Mouse (Mus musculus): Measurements from ENCODE around the gene Mios. TPM values are rescaled to one million over a fixed set of nuclear protein-coding genes. Genes with fewer than 3 reads are reported as not detected.

Gene Mios
- polyA plus RNA-seq, 1 experiment from 2014 or later, result 33.8 TPM

- Histone ChIP-seq H3K4me1 (replicated peaks) (peaks cover 11% of the 10 kb centered on the region), H3K27ac (peak overlapping the region; percentile 96), H3K4me3 (replicated peaks) (peak overlapping the region; percentile 83), H3K4me2 (peak overlapping the region; percentile 52), H3K9me3 (no peaks in the 10 kb centered on the region), H3K27me3 (no peaks in the 10 kb centered on the region), H3K36me3 (peaks cover 13% of the 10 kb centered on the region), H3K9ac (replicated peaks) (peak overlapping the region; percentile 84)
- WGBS, result 12% methylated on average over 10 of the region's 10 CpGs
- no peak for ATAC-seq (ENCODE audit: insufficient number of reproducible peaks, insufficient read depth, low FRiP score, low TSS enrichment, low read depth)
These were observed 804 bp downstream of the Mios start for GRCm38 (mm10) chr6:8209866-8210186.

- WGBS, result 94% methylated on average over 3 of the region's 3 CpGs
- Histone ChIP-seq H3K9me3 (no peaks in the 10 kb centered on the region), H3K4me1 (replicated peaks) (peaks cover 11% of the 10 kb centered on the region), H3K4me2 (peak overlapping the region; percentile 52), H3K4me3 (replicated peaks) (no peak overlapping the region), H3K36me3 (peaks cover 21% of the 10 kb centered on the region), H3K27ac (no peak overlapping the region), H3K27me3 (no peaks in the 10 kb centered on the region), H3K9ac (replicated peaks) (no peak overlapping the region)
- ATAC-seq (ENCODE audit: insufficient number of reproducible peaks, insufficient read depth, low FRiP score, low TSS enrichment, low read depth), result no peak
These were observed 1.6 kb downstream of the Mios start for GRCm38 (mm10) chr6:8210661-8211060.

DNA sequence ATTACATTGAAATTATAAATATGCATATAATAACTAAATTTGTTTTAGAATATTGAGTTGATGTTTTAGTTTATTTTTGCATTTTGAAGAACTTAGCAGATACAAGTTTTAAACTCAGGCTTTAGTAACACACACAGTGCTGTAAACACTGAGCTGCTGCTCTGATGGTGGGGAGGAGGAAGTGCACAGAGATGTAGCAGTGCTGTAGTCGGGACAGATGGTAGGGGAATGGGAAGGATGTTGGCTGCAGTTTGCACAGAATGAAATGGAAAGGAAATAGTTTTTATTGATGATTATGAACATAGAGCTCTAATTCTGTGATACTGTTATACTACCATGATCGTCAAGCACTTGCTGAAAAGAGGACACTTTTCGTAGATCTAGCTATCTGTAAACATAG lies 18.0 kb downstream of the Mios start:
- no peak overlapping the region for H3K4me3 ChIP-seq (replicated peaks)
- no peak overlapping the region for H3K9ac ChIP-seq (replicated peaks)
- no peaks in the 10 kb centered on the region for H3K4me1 ChIP-seq (replicated peaks)
- no peaks in the 10 kb centered on the region for H3K27me3 ChIP-seq
- peaks cover 49% of the 10 kb centered on the region for H3K36me3 ChIP-seq
- H3K27ac ChIP-seq, result no peak overlapping the region
- no peaks in the 10 kb centered on the region for H3K9me3 ChIP-seq
- no peak for ATAC-seq (ENCODE audit: insufficient number of reproducible peaks, insufficient read depth, low FRiP score, low TSS enrichment, low read depth)
- H3K4me2 ChIP-seq, result no peak overlapping the region
- 88% methylated on average over 3 of the region's 3 CpGs for WGBS

GRCm38 (mm10) chr6:8228596-8228995 lies 19.6 kb downstream of the Mios start:
- H3K27me3 ChIP-seq, result no peaks in the 10 kb centered on the region
- ATAC-seq (ENCODE audit: insufficient number of reproducible peaks, insufficient read depth, low FRiP score, low TSS enrichment, low read depth), result no peak
- no peak overlapping the region for H3K9ac ChIP-seq (replicated peaks)
- 90% methylated on average over 3 of the region's 3 CpGs for WGBS
- no peaks in the 10 kb centered on the region for H3K9me3 ChIP-seq
- H3K27ac ChIP-seq, result no peak overlapping the region
- H3K36me3 ChIP-seq, result peaks cover 57% of the 10 kb centered on the region
- H3K4me1 ChIP-seq (replicated peaks), result no peaks in the 10 kb centered on the region
- H3K4me3 ChIP-seq (replicated peaks), result no peak overlapping the region
- H3K4me2 ChIP-seq, result no peak overlapping the region

DNA sequence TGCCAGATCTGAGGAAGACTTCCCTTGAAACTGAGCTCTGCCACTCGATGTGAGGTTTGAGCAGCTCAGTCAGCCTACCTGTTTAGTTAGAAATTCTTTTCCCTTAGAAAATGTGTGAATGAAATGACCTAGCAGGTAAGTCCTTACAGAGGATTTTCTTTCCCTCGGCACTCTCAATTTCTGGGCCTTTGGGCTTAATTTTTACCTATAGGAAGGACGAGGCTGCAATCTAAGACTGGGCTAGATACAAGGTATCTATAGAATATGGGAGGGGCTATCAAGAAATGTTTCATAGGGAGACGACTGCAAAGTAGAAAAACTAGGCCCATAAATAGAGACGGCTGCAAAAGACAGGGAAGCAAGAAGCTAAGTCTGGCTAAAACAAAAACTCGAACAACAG lies 49.3 kb downstream of the Mios start:
- no peak for ATAC-seq (ENCODE audit: insufficient number of reproducible peaks, insufficient read depth, low FRiP score, low TSS enrichment, low read depth)
- WGBS, result 10% methylated on average over 6 of the region's 6 CpGs
- H3K27me3 ChIP-seq, result no peaks in the 10 kb centered on the region

DNA sequence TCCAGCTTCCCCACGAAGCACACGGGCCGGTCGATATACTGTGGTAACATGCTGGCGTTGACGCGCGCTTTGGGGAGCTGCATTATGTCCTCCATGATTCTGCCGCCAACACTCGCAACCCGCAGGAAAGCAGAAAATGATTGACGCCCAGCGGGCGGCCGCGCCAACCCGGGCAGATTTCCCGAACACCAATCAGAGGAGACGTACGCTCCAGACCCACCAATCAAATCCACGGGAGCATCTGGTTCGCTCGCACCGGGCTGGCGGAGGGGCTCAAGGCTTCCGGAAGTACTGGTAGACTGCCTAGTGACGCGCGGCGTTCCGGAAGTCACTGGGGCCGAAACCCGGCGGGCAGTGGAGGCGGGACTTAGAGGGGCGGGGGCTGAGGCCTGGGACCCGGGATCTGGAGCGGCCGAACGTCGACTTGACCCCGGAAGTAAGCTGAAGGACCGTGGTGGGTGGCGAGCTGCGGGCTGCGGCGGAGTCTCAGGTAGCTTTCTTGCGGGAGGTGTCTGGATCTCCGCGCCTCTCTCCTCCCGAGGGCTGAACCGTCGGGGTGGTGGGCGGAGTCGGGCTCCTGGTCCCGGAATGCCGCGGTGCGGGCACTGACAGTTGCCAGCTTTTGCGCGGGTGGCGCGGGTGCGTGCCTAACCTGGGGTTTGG lies 50.1 kb downstream of the Mios start, which contains the start of the genes Rpa3, Umad1 and Gm45062:
Gene Rpa3, minus strand, starts transcription at position 170 of the 663 bp plus-strand sequence.
Gene Umad1, plus strand, starts transcription at position 285 of the 663 bp plus-strand sequence.
Gene Gm45062, plus strand, starts transcription at position 447 of the 663 bp plus-strand sequence.
- Histone ChIP-seq H3K4me2 (peak within 1 kb of the TSS; percentile 92), H3K4me1 (replicated peaks) (peaks cover 10% of the 10 kb centered on the region; the same call in 1 of the 2 replicates), H3K27me3 (no peaks in the 10 kb centered on the region), H3K27ac (peak within 1 kb of the TSS; percentile 82), H3K4me3 (replicated peaks) (peak within 1 kb of the TSS; percentile 77), H3K9me3 (no peaks in the 10 kb centered on the region), H3K36me3 (peaks cover 10% of the 10 kb centered on the region), H3K9ac (replicated peaks) (peak within 1 kb of the TSS; percentile 77)
- peak; percentile 100 for ATAC-seq (ENCODE audit: insufficient number of reproducible peaks, insufficient read depth, low FRiP score, low TSS enrichment, low read depth)
- WGBS, result under 1% methylated on average over 64 of the region's 64 CpGs

More for the DNA sequence above, 49.3 kb downstream of the Mios start:
- H3K4me1 ChIP-seq (replicated peaks), result peaks cover 10% of the 10 kb centered on the region; the same call in 1 of the 2 replicates
- H3K9me3 ChIP-seq, result no peaks in the 10 kb centered on the region
- H3K4me3 ChIP-seq (replicated peaks), result peak overlapping the region; percentile 77
- H3K27ac ChIP-seq, result peak overlapping the region; percentile 82
- peak overlapping the region; percentile 77 for H3K9ac ChIP-seq (replicated peaks)
- peaks cover 17% of the 10 kb centered on the region for H3K36me3 ChIP-seq
- H3K4me2 ChIP-seq, result peak overlapping the region; percentile 78

- Histone ChIP-seq H3K4me2 (peak overlapping the region; percentile 92), H3K4me3 (replicated peaks) (peak overlapping the region; percentile 77), H3K36me3 (peaks cover 6% of the 10 kb centered on the region; the same call in 1 of the 2 replicates), H3K9ac (replicated peaks) (peak overlapping the region; percentile 69), H3K4me1 (replicated peaks) (peaks cover 10% of the 10 kb centered on the region; the same call in 1 of the 2 replicates), H3K27me3 (no peaks in the 10 kb centered on the region), H3K9me3 (no peaks in the 10 kb centered on the region), H3K27ac (peak overlapping the region; percentile 53; the same call in 1 of the 2 replicates)
- WGBS, result 0% methylated on average over 8 of the region's 8 CpGs
- no peak for ATAC-seq (ENCODE audit: insufficient number of reproducible peaks, insufficient read depth, low FRiP score, low TSS enrichment, low read depth)
These were observed 50.6 kb downstream of the Mios start for GRCm38 (mm10) chr6:8259667-8260044.

DNA sequence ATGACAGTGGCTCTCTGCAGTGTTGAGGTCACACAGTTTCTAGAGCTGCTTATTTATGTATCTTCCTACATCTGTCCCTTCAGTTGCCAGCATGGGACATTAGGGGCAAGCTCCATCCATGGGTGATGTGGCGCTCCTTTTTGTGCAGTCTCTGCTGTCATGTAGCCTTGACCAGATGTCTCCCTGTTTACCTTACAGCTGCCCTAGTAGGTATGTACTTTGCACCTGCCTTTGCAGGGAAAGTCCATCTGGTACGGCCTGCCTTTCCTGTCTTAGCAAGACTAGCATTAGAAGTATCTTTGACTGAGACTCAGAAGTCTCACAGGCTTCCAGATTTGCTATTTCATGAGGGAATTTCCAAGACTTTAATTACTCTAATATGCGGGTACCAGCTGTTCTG lies 62.0 kb downstream of the Mios start:
- Histone ChIP-seq H3K4me1 (replicated peaks) (no peaks in the 10 kb centered on the region), H3K9ac (replicated peaks) (no peak overlapping the region), H3K36me3 (peaks cover 13% of the 10 kb centered on the region; the same call in 1 of the 2 replicates), H3K4me3 (replicated peaks) (no peak overlapping the region), H3K27me3 (no peaks in the 10 kb centered on the region), H3K4me2 (no peak overlapping the region), H3K27ac (no peak overlapping the region), H3K9me3 (no peaks in the 10 kb centered on the region)
- 83% methylated on average over 3 of the region's 3 CpGs for WGBS
- no peak for ATAC-seq (ENCODE audit: insufficient number of reproducible peaks, insufficient read depth, low FRiP score, low TSS enrichment, low read depth)

DNA sequence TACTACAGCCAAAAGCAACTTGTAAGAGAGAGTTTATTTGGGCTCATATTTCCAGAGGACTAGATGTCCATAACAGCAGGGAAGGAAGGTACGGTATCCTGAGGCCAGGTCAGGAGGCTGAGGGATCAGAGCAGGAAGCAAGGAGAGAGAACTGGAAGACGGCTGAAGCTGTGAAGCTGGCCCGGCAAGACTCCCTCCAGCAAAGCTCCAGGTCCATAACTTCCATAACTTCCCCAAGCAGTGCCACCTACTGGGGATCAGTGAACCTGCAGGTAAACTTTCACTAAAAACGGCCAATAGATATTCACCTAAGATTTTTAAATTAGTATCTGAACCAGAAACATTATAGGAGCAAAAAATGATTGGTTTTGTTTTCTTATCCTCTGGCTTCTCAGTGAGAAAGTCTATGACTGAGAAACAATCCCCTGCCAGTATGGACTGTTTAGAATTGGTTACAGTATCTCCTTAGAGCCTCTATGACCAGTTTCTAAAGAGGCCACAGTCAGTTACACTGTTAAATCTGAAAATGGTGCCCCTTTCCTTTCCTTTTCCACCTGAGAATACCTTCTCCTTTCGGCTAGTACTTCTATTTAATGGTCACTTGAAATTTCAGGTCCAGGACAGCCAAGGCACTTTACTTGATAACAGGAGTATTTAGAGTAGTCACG lies 65.5 kb downstream of the Mios start:
- WGBS, result 33% methylated on average over 6 of the region's 6 CpGs
- H3K9ac ChIP-seq (replicated peaks), result no peak overlapping the region

GRCm38 (mm10) chr6:8275098-8275497 lies 66.1 kb downstream of the Mios start:
- Histone ChIP-seq H3K4me3 (replicated peaks) (no peak overlapping the region), H3K27ac (no peak overlapping the region), H3K36me3 (peaks cover 13% of the 10 kb centered on the region; the same call in 1 of the 2 replicates), H3K9me3 (no peaks in the 10 kb centered on the region), H3K9ac (replicated peaks) (no peak overlapping the region), H3K4me2 (no peak overlapping the region), H3K4me1 (replicated peaks) (no peaks in the 10 kb centered on the region), H3K27me3 (no peaks in the 10 kb centered on the region)
- 6% methylated on average over 1 of the region's 1 CpGs for WGBS
- ATAC-seq (ENCODE audit: insufficient number of reproducible peaks, insufficient read depth, low FRiP score, low TSS enrichment, low read depth), result no peak

More for the DNA sequence above, 65.5 kb downstream of the Mios start:
- Histone ChIP-seq H3K36me3 (peaks cover 13% of the 10 kb centered on the region; the same call in 1 of the 2 replicates), H3K27ac (0 out of 2 replicates have a peak overlapping the region, but pooled peaks have one; percentile 29), H3K4me3 (replicated peaks) (no peak overlapping the region), H3K27me3 (no peaks in the 10 kb centered on the region), H3K9me3 (no peaks in the 10 kb centered on the region), H3K4me1 (replicated peaks) (no peaks in the 10 kb centered on the region), H3K4me2 (no peak overlapping the region)
- no peak for ATAC-seq (ENCODE audit: insufficient number of reproducible peaks, insufficient read depth, low FRiP score, low TSS enrichment, low read depth)

- Histone ChIP-seq H3K9ac (replicated peaks) (no peak overlapping the region), H3K27me3 (no peaks in the 10 kb centered on the region), H3K9me3 (no peaks in the 10 kb centered on the region), H3K4me1 (replicated peaks) (no peaks in the 10 kb centered on the region), H3K36me3 (peaks cover 5% of the 10 kb centered on the region; the same call in 1 of the 2 replicates), H3K4me2 (no peak overlapping the region), H3K4me3 (replicated peaks) (no peak overlapping the region), H3K27ac (no peak overlapping the region)
- ATAC-seq (ENCODE audit: insufficient number of reproducible peaks, insufficient read depth, low FRiP score, low TSS enrichment, low read depth), result no peak
- WGBS, result 68% methylated on average over 4 of the region's 4 CpGs
These were observed 67.4 kb downstream of the Mios start for GRCm38 (mm10) chr6:8276431-8276830.
